Mouse (Mus musculus) stomach, postnatal 0 days (tissue): ENCODE data around the gene Ttc37.

Experiments
- CTCF ChIP-seq: IDR thresholded peaks from 2 replicates; pipeline ENCODE4 v1.5.1; 2016; ENCODE audit warnings: antibody characterized with exemption, low read depth, mild to moderate bottlenecking, moderate library complexity
- EP300 ChIP-seq: optimal IDR thresholded peaks from 2 replicates; pipeline ENCODE3; 2016; ENCODE audit warnings: antibody characterized with exemption

DNA sequence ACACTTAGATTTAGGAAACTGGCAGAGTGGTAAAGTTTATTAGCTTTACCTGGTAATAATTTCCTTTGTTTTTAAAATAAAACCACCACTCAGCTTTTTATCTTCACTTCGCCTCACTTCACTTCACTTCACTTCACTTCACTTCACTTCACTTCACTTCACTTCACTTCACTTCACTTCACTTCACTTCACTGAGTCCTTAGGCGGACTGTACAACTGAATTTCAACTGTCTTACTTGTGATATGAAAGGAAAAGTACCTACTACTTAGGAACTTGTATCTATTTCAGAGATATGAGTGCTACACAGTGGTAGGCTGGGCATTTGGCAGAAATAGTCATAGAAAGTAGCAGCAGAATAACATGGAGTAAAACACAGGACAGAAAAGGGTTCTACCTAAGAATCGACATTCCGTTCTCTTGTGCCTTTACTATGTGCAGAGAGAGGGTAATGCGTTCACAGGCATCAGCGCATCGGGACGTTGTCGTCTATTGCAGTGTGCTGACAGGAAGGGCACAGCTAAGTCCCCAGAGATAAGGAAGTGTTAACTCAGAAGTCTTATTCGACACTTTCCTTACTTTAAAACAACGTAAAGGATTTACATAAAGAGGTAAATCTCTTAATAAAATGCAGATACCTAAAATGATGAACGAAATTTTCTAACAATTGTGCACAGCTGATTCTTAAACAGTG, 42.7 kb downstream of the Ttc37 start:
- TF ChIP-seq CTCF (no peak), EP300 (no peak)
